Mouse (Mus musculus) ovary, adult 10 weeks (tissue): Measurements from ENCODE around the gene Vopp1. TPM values are rescaled to one million over a fixed set of nuclear protein-coding genes. Genes with fewer than 3 reads are reported as not detected.

Experiments
- polyA plus RNA-seq: library from polyadenylated mRNA; stranded (reverse); fragments of 350-450 nt; fragmentation: Illumina TruSeq; extraction: RNeasy Lipid Tissue Mini Kit (QIAGEN cat#74804); gene quantifications from one replicate; pipeline ENCODE4 v1.2.3, GENCODE M21; 2014

Vopp1 gene
- 52.7 TPM for polyA plus RNA-seq

GRCm38 (mm10) chr6:57824422-57825258 lies at the start of gene Vopp1:
TSS of gene Vopp1 (minus strand) at chr6:57825159.

GRCm38 (mm10) chr6:57850286-57850685 lies 25.3 kb upstream of the Vopp1 start, which contains the start of gene Vmn1r21:
TSS of gene Vmn1r21 (minus strand) at chr6:57850343.

GRCm38 (mm10) chr6:57702376-57702742 lies 122.6 kb downstream of the Vopp1 start, which contains the start of gene Lancl2:
TSS of gene Lancl2 (plus strand) at chr6:57702540.

GRCm38 (mm10) chr6:57691467-57692261 lies 133.3 kb downstream of the Vopp1 start, which contains the start of gene Pyurf:
TSS of gene Pyurf (minus strand) at chr6:57692078.

Other genes with a start within 250 kb of the Vopp1 start
- gene Herc6, start 244.2 kb downstream of the Vopp1 start, polyA plus RNA-seq = 25.1 TPM
- gene Pyurf, start 133.1 kb downstream of the Vopp1 start, polyA plus RNA-seq = 20.3 TPM
- gene Lancl2, start 122.6 kb downstream of the Vopp1 start, polyA plus RNA-seq = 46.1 TPM
- gene Vmn1r21, start 25.2 kb upstream of the Vopp1 start, polyA plus RNA-seq = not detected
- gene Vmn1r22, start 82.9 kb upstream of the Vopp1 start, polyA plus RNA-seq = not detected
- not detected for gene Vmn1r23, start 101.7 kb upstream of the Vopp1 start, polyA plus RNA-seq
- not detected for gene Vmn1r24, start 136.3 kb upstream of the Vopp1 start, polyA plus RNA-seq
- not detected for gene Vmn1r25, start 155.7 kb upstream of the Vopp1 start, polyA plus RNA-seq
- gene Vmn1r26, start 190.0 kb upstream of the Vopp1 start, polyA plus RNA-seq = not detected